Mouse (Mus musculus) adrenal gland, postnatal 0 days (tissue): ENCODE results near the gene Macrod1. TPM values are rescaled to one million over a fixed set of nuclear protein-coding genes. Genes with fewer than 3 reads are reported as not detected.

Experiments used
- polyA plus RNA-seq: library from polyadenylated mRNA; unstranded; fragments of >200 nt; fragmentation: Nextera tagmentation; extraction: Ambion mirVana; gene quantifications from 2 replicates; pipeline ENCODE4 v1.2.1, GENCODE M21; 2015

Macrod1 gene
- polyA plus RNA-seq: 20.7 and 38.8 TPM in 2 replicates

DNA sequence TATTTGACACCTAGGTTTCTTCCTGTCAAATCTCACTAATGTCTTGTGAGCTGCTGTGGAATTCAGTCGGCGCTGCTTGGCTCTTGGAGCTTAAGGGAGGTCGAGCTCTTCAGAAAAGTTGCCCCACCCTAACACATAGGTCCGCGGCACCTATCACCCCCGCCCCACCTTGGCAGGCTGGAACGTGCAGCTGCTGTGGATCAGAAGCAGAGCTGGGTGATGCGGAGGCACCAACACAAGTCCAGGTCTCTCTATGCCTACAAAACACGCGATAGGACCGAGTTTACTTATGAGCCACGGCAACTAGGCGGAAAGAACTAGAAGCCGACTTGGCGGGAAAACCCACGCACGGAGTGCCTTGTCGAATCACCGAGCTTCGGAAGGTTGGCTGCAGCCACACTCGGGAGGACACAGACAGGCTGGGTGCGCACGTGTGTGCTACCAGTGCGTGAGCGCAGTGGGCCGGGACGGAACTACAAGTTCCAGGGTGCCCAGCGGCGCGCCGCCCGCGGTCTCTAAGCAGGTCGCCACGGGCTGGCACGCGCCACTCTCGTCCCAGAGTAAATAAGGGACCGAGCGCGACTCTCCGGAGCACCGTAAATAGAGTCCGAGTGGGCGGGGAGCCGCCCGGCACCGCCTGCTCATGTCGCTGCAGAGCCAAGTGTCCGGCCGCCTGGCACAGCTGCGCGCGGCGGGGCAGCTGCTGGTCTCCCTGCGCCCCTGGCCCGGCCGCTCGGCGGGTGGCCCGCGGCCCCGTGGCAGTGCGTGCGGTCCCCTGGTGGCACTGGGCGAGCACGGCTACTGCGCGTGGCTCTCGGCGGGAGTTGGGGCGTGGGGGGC is at the start of gene Macrod1:
Gene Macrod1, plus strand, starts transcription at position 563 of the 840 bp plus-strand sequence.

DNA sequence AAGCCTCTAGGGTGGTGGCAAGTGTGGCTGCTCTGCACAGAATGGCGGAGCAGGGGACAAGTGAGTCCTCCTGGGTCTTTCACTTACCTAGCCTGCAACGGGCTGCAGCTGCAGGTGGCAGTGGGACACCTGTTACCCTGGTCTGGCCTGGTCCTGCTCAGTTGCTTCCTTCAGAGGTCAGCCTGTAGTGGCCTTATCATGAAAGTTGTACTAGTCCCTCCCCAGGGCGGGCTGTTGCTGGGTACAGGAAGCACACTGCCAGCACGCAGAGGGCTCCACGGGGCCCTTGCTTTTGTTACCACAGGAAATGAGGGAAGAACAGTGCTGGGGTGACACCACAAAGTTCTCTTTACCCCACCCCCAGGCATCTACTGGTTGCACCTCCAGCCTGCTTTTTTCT is 37.4 kb upstream of the Macrod1 start, which contains the start of gene Fermt3:
Gene Fermt3, minus strand, starts transcription at position 279 of the 400 bp plus-strand sequence.

GRCm38 (mm10) chr19:7039841-7040636 is 16.6 kb upstream of the Macrod1 start, which contains the start of gene Stip1:
Gene Stip1 (minus strand): TSS chr19:7039967.

GRCm38 (mm10) chr19:7105544-7105943 is 48.9 kb downstream of the Macrod1 start, which contains the start of gene Flrt1:
Gene Flrt1 (minus strand): TSS chr19:7105729.

GRCm38 (mm10) chr19:7205753-7206736 is 149.4 kb downstream of the Macrod1 start, which contains the start of gene Otub1:
Gene Otub1 (minus strand): TSS chr19:7206316.

DNA sequence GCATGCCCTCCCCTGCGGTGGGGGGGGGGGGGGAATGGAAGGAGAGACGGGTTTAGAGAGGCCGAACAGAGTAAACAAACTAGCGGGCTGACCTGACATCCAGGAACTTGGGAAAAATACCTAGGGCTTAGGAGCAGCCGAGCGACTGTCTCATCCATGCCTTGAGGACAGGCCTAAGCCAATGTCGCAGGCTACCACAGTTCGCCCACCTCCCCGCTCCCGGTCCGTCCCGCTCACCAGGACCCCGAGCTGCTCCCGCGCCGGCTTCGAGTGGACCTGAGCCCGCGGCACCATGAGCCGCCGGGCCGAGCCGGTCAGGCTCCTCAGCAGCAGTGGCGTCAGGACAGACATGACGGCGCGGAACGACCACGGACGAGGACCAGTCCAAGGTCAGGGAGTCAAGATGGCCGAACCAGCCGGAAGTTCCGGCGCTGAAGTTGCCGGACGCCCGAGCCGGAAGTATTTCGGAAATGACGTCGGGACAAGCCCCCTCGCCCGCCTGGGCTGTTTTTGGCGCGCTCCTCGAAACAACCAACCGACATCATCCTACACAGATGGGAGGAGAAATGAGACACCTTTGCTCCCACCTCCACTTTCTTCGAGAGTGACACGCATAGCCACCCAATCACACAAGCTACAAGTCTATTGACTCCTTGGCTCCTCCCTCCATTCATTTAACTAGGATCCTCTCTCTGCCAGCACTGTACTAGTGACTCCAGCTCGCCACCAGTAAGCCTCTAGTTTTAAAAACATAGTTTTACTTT is 160.7 kb downstream of the Macrod1 start, which contains the start of gene Cox8a:
Gene Cox8a, minus strand, starts transcription at position 455 of the 764 bp plus-strand sequence.

GRCm38 (mm10) chr19:7240782-7241690 is 184.4 kb downstream of the Macrod1 start, which contains the start of gene Naa40:
Gene Naa40 (minus strand): TSS chr19:7241183.

Other genes with a start within 250 kb of the Macrod1 start
- gene Rps6ka4, start 216.2 kb upstream of the Macrod1 start, polyA plus RNA-seq: 14.0 and 22.7 TPM in 2 replicates
- gene Ccdc88b, start 198.6 kb upstream of the Macrod1 start, polyA plus RNA-seq: 0.80 and 0.82 TPM in 2 replicates
- 97.2 and 142 TPM in 2 replicates for gene Trmt112, start 147.1 kb upstream of the Macrod1 start, polyA plus RNA-seq
- gene Prdx5, start 146.7 kb upstream of the Macrod1 start, polyA plus RNA-seq: 373 and 481 TPM in 2 replicates
- 11.7 and 11.8 TPM in 2 replicates for gene Esrra, start 135.0 kb upstream of the Macrod1 start, polyA plus RNA-seq
- gene Catsperz, start 131.4 kb upstream of the Macrod1 start, polyA plus RNA-seq: 1.5 and 5.6 TPM in 2 replicates
- 0.55 and 0.68 TPM in 2 replicates for gene Kcnk4, start 122.3 kb upstream of the Macrod1 start, polyA plus RNA-seq
- 117 and 144 TPM in 2 replicates for gene Bad, start 114.9 kb upstream of the Macrod1 start, polyA plus RNA-seq
- 36.1 and 50.1 TPM in 2 replicates for gene Gpr137, start 114.3 kb upstream of the Macrod1 start, polyA plus RNA-seq
- 140 and 156 TPM in 2 replicates for gene Ppp1r14b, start 81.8 kb upstream of the Macrod1 start, polyA plus RNA-seq
- gene Plcb3, start 80.3 kb upstream of the Macrod1 start, polyA plus RNA-seq: 19.9 and 25.4 TPM in 2 replicates
- gene Fkbp2, start 76.3 kb upstream of the Macrod1 start, polyA plus RNA-seq: 128 and 174 TPM in 2 replicates
- 32.8 and 49.2 TPM in 2 replicates for gene Vegfb, start 69.2 kb upstream of the Macrod1 start, polyA plus RNA-seq
- gene Dnajc4, start 64.2 kb upstream of the Macrod1 start, polyA plus RNA-seq: 30.8 and 47.0 TPM in 2 replicates
- gene Nudt22, start 60.7 kb upstream of the Macrod1 start, polyA plus RNA-seq: 33.0 and 55.2 TPM in 2 replicates
- gene Trpt1, start 60.7 kb upstream of the Macrod1 start, polyA plus RNA-seq: 10.4 and 13.5 TPM in 2 replicates
- gene Fermt3, start 37.3 kb upstream of the Macrod1 start, polyA plus RNA-seq: 8.6 and 12.4 TPM in 2 replicates
- 63.4 and 96.8 TPM in 2 replicates for gene Stip1, start 16.8 kb upstream of the Macrod1 start, polyA plus RNA-seq
- gene Flrt1, start 48.9 kb downstream of the Macrod1 start, polyA plus RNA-seq: 2.6 and 4.1 TPM in 2 replicates
- 131 and 158 TPM in 2 replicates for gene Otub1, start 149.5 kb downstream of the Macrod1 start, polyA plus RNA-seq
- gene Cox8a, start 160.8 kb downstream of the Macrod1 start, polyA plus RNA-seq: 1,475 and 1,664 TPM in 2 replicates
- 15.9 and 22.8 TPM in 2 replicates for gene Naa40, start 184.4 kb downstream of the Macrod1 start, polyA plus RNA-seq
- gene Rcor2, start 210.5 kb downstream of the Macrod1 start, polyA plus RNA-seq: 4.2 and 4.9 TPM in 2 replicates